Mouse (Mus musculus) adrenal gland, postnatal 10 days (tissue): ENCODE data around the gene Ppp6c. TPM values are rescaled to one million over a fixed set of nuclear protein-coding genes. Genes with fewer than 3 reads are reported as not detected.

Experiments used
- total RNA-seq, 2 experiments: library from RNA; stranded (reverse); gene quantifications; 2 replicates each; pipeline ENCODE4 v1.2.3; 2021

Ppp6c gene
- total RNA-seq, 2 experiments from 2014 or later, result 80.8 to 80.9 TPM

Other genes with a start within 250 kb of the Ppp6c start
- gene Wdr38, start 229.0 kb downstream of the Ppp6c start, total RNA-seq, result under 1 TPM; 0.21 to 0.27 TPM
- gene Arpc5l, start 221.1 kb downstream of the Ppp6c start, total RNA-seq, result 10 to 100 TPM; 59.7 to 61.2 TPM
- gene Rpl35, start 220.8 kb downstream of the Ppp6c start, total RNA-seq, result 100 to 1,000 TPM; 511 to 525 TPM
- gene Golga1, start 160.9 kb downstream of the Ppp6c start, total RNA-seq, result 10 to 100 TPM; 19.5 to 26.2 TPM
- gene Scai, start 35.7 kb downstream of the Ppp6c start, total RNA-seq, result 10 to 100 TPM in 1 of 2 experiments, 1 to 10 TPM in 1; 9.5 to 14.4 TPM